Mouse (Mus musculus): Measurements from ENCODE around the gene Cog4.
"Not testable (repeated sequence)": the region's sequence is repeated elsewhere in the genome, so short reads cannot be mapped to it uniquely, and the experiment has no call there.

Cog4 gene

DNA sequence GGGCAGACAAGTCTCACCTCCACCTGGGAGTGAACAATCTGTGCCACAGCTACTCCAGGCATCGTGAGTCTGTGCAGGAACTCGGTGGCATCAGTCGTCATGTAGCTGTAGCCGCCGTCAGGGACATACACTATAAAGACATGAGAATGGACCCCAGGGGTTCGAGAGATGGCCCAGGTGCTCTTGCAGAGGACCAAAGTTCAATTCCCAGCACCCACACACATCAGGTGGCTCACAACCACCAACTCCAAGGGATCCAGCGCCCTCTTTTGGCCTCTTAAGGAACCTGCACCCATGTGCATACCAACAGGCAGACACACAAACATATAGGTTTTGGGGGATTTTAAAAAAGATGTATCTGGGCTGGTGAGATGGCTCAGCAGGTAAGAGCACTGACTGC, 45.6 kb downstream of the Cog4 start:
- no peak for DNase-seq

- DNase-seq, result no peak
Measured at GRCm38 (mm10) chr8:110892913-110893312, 46.5 kb downstream of the Cog4 start.

- no peak for DNase-seq
Measured at GRCm38 (mm10) chr8:110894851-110895250, 48.5 kb downstream of the Cog4 start.

DNA sequence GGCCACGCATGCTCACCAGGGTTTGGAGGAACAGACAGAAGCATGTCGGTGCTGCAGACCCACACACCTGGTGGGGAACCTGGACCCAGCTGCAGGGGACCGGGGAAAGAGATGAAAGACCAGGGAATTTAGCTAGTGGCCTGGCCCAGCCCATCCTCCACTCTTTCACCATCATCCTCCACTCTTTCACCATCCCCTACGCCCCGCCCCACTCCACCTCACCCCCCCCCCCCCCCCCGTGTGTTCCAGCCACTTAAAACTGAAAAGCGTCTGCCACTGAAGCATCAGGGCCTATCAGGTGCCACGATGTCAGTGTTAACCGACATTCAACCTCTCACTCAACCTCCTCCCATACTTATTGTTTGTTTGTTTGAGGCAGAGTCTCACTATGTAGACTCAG, 48.9 kb downstream of the Cog4 start:
- no peak for DNase-seq

DNA sequence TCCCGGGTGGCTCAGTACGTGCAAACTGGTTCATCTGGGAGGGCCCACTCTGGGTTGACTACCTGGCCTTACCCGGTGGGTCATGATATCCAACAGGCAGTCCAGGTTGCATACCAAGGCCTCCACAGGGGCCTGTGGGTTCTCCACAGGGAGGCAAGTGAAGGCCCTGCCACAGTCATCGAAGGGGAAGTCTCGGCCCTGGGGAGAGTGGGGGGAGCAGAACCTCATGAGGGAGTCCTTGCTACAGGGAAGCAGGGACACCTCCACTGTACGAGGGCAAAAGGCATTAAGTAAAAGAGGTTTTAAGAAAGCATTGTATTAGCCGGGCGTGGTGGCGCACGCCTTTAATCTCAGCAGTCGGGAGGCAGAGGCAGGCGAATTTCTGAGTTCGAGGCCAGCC, 49.4 kb downstream of the Cog4 start:
- DNase-seq, result no peak

GRCm38 (mm10) chr8:110897495-110897894, 51.1 kb downstream of the Cog4 start:
- DNase-seq, result no peak

DNA sequence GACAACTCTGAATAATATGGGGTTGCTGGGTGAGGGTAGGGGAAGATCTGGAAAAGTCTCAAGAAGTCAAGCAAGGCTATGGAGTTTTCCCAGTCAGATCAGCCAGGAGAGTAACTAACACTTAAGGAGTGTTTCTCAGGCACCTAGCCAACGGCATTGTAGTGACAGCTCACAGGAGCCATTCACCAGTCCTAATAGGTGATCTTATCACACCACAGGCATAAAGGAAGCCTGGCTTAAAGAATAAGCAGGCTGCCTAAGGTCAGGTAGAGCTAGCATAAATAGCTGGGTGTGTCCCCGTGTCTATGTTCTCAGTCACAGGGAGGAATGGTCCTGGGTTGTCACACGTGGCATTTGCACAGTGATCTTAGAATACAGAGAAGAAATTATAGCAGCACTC, 54.7 kb downstream of the Cog4 start:
- no peak for DNase-seq

DNA sequence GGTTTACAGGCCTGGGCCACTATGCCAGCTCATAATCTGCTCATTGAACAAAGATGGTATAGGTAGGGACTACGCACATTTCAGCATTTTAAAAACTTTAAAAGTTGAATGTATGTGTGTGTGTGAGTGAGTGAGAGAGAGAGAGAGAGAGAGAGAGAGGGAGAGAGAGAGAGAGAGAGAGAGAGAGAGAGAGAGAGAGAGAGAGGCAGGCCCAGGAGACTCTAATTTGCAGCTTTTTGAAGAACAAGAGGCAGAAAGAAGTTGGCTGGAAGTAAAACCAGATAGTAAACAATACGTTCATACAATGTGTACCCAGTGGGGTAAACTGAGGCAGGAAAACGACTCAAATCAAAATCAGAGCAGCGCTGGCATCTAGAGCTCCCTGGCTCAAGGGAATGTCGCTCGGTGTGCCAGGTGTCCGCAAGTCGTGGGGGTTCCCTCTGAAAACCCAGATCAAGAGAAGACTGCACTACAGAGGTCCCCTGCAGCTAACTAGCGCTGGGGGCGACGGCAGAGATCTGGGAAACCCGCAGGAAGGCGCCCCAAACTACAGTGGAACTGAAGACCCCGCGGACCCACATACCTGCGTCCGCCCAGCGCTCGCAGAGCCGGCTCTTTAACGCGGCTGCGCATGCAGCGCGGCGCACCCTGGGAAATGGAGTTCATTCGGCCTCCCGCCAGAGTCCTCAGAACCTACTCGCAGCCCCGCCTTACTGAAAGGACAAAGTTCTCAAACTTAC, 55.6 kb downstream of the Cog4 start, which contains the start of gene Fuk:
Gene Fuk, minus strand, starts transcription at position 650 of the 740 bp plus-strand sequence.
- peak; percentile 85 for DNase-seq

- no peak for DNase-seq
Measured at GRCm38 (mm10) chr8:110902579-110902965, 56.2 kb downstream of the Cog4 start.

DNA sequence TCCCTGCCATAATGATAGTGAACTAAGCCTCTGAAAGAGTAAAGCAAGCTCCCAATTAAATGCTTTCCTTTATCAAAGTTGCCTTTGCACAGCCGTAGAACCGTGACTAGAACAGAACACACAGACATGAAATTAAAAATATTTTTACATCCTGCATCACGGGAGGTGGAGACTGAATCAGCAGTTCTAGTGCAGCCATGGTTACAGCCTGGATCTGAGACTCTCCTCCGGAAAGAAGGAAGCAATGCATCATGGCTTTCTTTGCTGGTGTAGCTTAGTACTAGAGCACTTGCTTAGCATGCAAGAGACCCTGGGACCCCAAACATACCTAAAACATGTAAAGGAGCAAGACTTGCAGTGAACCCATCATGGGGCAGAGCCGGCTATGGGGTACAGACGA, 59.0 kb downstream of the Cog4 start:
- DNase-seq, result no peak

GRCm38 (mm10) chr8:110906682-110907081, 60.3 kb downstream of the Cog4 start:
- no peak for DNase-seq

- not testable (repeated sequence) for DNase-seq
Measured at GRCm38 (mm10) chr8:110909850-110910249, 63.5 kb downstream of the Cog4 start.

DNA sequence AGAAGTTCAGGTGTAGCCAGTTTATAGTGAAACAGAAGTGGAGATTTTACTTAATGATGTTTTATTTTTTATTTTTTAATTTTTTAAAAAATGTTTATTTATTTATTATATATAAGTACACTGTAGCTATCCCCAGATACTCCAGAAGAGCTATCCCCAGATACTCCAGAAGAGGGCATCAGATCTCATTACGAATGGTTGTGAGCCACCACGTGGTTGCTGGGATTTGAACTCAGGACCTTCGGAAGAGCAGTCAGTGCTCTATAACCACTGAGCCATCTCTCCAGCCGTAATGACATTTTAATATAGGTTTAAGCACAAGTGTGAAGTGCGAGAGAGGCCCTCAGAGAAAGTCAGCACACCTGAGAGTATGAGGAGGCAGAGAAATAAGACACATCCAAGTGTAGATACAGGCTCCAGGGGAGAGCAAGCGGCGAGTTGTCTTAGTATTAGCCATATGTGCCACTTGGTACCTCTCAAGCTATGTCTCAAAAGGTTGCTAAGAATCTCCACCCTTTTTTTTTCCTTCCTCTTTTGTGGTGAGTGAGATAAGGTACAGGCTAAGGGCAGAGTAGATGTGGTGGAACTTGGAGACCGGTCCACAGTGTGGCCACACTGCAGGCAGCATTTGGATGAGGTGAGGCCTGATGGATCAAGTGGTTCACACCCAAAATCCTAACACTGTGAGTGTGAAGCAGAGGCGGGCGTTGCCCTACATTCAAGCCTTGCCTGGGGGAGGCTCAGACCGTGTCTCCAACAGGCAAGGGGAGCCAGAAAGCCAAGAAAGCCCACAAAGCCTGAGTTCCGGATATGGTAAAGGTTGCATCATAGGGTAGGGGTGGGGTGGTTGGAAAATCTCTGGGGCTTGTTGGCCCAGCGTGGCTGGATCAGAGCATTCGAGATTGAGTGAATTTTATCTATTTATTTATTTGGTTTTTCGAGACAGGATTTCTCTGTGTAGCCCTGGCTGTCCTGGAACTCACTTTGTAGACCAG, 65.5 kb downstream of the Cog4 start:
- no peak for DNase-seq

GRCm38 (mm10) chr8:110917415-110917814, 71.0 kb downstream of the Cog4 start:
- no peak for DNase-seq

DNA sequence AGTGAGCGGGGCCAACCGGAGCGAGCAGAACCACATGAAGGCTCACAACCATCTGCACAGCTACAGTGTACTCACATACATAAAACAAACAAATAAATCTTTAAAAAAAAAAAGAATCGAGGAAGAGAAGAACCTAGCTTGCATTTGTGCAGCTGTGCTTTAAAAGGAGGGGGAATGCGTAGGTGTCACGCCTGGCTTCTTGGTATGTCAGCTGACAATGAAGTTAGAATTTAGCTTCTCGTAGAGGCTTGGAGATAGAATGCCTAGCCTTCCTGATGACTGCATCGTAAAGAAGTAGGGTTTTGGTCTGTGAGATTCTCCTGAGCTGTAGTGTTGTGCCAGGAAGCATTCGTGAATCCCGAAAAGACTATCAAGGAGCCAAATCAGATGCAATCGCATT, 71.6 kb downstream of the Cog4 start:
- DNase-seq, result no peak

DNA sequence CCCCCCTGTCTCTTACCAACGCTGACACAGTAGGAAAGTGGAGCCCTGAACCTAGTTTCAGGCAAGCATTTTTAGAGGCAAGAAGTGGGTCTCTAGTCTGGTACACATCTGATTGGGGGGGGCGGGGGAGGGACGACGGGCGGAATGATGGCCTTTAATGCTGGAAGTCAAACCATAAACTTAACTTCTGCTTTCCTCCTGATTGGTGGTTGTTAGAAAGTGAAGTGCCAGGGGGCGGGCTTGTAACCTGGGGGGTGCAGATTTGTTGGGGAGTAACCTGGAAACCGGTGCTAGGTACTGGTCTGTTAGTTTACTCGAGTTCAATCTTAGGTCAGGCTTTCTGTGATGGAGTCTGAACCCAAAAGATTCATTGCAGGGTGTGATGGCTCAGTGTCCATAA, 72.1 kb downstream of the Cog4 start:
- DNase-seq, result no peak

- peak; percentile 89 for DNase-seq
Measured at GRCm38 (mm10) chr8:110919341-110920031, 73.1 kb downstream of the Cog4 start, which contains the start of gene St3gal2. St3gal2 (plus strand) TSS chr8:110919922.

DNA sequence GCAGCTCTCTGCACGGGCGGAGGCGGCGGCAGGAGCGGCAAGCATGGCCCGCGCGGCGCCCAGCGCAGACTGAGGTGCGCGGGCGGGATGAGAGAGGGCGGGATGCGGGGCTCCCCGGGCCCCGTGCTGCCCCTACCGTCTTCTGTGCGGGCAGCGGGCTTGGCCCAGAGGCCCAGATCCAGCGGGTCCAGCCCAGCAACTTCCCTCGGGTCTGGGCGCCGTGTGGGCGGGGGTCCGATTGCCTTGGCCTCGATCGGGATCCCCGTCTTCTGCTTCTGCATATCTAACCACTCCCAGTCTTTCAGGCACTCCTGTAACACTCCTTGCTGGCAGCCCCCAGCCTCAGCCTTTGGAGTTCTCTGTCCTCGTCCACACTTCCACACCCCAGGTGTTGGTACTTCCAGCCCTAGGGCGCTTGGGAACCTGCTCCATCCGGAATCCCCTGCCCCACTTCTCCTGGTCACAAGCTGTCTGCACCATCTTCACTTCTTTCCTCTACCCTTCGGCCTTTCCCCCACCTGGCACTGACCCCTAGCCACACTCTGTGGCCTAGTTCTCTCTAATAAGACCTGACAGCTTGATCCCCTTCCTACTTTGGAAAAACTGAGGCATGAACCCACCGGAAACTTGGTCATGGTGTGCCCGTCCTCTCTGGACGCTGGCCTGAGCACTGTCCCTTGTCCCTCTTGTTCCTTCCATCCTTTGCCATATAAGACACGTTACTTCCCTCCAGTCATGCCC, 73.8 kb downstream of the Cog4 start:
- DNase-seq, result no peak

- no peak for DNase-seq
Measured at GRCm38 (mm10) chr8:110920773-110921277, 74.4 kb downstream of the Cog4 start.

- peak; percentile 89 for DNase-seq
Measured at GRCm38 (mm10) chr8:110921492-110922230, 75.3 kb downstream of the Cog4 start.

DNA sequence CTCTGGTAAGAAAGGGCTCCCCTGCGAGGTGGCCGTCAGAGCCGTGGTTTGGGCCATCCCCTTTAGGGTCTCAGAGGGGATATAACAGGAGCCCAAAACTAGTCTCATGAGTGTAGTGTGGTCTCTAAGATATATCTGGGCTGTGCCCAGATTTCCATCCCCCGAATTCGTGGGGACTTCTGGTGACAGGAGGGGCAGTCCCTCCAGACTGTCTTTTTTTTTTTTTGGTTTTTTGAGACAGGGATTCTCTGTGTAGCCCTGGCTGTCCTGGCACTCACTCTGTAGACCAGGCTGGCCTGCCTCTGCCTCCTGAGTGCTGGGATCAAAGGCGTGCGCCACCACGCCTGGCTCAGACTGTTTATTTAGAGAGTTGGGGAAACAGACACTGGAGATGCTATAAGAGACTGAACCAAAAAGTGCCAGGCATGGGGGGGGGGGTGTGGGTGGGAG, 79.3 kb downstream of the Cog4 start:
- DNase-seq, result no peak

Data from liver (tissue).